Mouse (Mus musculus) spleen, postnatal 4 days (tissue): ENCODE data around the gene Fermt2.

ENCODE experiments used
- DNase-seq, 2 experiments: peaks; one replicate each; pipeline ENCODE4 v3.0.0; 2022; ENCODE audit warnings: low spot score in 2 of 2

Fermt2 gene

GRCm38 (mm10) chr14:45464036-45465035 is 65.6 kb downstream of the Fermt2 start:
- DNase-seq = no peak

GRCm38 (mm10) chr14:45463599-45463998 is 66.3 kb downstream of the Fermt2 start:
- DNase-seq = no peak

GRCm38 (mm10) chr14:45462875-45463475 is 66.9 kb downstream of the Fermt2 start:
- DNase-seq = no peak

DNA sequence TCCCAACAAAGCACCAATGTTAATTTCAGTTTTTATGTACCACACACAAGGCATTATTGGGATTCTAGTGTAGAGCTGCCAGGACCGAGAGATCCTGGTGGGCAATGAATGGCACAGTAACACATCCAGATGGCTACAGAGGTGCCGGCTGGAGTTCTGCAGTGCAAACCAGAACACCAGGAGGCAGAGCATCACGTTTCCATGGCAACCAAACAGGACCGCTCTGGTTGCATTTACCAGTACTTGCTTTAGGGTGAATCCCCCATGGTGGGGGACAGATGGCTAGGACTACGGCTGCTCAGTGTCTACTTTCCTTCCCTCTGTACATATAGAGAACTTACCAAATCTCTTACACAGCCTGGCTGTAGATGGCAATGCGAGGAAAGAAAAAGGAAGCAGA is 67.5 kb downstream of the Fermt2 start:
- no peak for DNase-seq

DNA sequence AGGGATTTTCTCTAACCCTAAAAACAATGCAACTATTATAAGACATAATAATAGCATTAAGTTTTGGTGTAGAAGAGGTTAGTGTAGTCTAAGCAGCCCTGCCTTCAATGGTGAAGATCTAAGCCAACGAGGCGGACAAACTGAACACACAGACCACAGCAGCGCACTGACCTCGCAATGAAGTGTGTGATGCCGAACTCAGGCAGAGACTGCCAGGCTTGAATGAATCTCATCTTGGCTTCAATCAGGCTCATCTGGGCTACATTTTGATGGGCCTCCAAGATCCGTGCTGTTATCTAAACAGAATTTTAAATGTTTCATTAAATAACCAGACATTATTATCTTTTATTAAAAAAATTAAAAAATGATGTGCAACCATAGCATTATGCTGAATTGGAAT is 68.0 kb downstream of the Fermt2 start:
- DNase-seq = no peak

GRCm38 (mm10) chr14:45460491-45460890 is 69.4 kb downstream of the Fermt2 start:
- DNase-seq = no peak

DNA sequence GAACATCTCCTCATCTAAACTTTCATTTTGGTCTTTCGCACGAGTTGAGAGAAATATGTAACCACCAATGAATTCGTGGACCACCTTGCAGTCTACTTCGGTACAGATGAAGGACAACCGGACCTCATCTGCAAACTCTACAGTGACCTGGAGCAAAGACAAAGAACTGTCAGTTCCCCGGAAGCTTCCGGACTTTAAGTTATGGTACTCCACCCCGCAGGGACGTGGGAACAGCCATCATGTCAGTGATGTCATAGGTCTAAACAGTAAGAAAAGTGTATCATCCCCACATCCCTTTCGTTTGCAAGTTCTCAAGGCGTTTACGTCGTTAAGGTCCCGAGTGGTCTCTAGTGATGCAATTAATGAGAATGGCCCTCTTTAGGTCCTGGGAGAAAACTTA is 70.0 kb downstream of the Fermt2 start:
- DNase-seq = no peak

GRCm38 (mm10) chr14:45457003-45457402 is 72.9 kb downstream of the Fermt2 start:
- no peak for DNase-seq

GRCm38 (mm10) chr14:45456502-45456846 is 73.4 kb downstream of the Fermt2 start:
- no peak for DNase-seq

DNA sequence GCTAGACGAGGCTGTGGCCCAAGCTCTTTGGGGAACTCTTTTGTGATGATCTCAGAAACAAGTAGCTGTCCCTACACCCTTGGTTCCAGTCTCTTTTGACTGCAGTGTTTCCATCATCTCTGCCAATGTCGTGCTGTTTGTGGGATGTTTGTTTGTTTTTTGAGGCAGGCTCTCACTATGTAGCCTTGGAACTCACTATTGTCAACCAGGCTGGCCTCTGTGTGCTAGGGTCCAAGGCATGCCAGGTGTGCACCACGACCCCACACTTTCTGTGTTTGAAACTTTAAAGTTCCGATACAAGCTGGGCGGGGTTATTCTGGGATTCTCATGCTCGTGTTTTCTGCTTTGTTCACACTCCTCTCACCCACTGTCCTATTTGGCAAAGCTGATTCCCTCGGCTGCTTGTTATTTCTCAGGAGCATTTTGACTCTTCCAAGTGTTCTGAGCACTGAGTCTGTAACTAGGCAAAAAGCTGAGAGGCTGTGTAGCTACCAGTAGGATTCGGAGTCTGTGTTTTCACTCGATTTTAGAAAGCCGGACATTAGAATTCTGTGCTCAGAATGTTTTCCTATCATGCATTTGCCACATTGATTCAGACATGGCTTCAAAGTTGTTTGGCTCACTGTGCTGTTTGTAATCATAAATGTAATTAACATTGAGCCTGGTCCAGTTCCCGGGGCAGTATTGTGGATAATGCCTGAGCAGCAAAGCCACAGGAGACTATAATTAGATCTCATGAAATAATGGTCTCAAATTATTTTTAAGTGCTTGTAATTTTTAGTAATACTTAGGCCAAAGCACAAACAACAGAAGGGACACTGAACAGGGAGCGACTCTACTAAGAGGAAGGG is 74.0 kb downstream of the Fermt2 start:
- no peak for DNase-seq

GRCm38 (mm10) chr14:45453538-45454233 is 76.2 kb downstream of the Fermt2 start:
- no peak for DNase-seq

GRCm38 (mm10) chr14:45452861-45453512 is 76.9 kb downstream of the Fermt2 start:
- DNase-seq = no peak

GRCm38 (mm10) chr14:45452148-45452547 is 77.8 kb downstream of the Fermt2 start:
- no peak for DNase-seq

- DNase-seq = no peak
These were observed 78.8 kb downstream of the Fermt2 start for GRCm38 (mm10) chr14:45451090-45451489.

DNA sequence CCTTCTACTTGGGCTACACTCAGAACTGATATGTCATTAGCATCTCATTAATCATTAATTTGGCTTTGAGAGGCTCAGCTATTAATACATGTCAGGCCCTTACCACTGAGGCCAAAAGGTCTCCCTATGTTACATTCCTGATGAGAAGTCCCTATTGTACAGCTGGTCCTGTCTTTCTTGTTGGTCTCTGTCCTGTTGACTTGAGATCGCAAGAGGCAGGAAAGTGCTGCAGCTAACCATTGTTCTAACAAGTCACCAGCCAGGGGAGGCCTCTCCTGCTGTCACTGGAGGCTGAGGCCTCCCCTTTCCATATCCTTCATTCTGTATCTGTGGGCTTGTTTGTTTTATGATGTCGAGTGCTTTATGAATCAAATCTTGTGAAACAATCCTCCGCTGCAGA is 83.1 kb downstream of the Fermt2 start:
- no peak for DNase-seq

DNA sequence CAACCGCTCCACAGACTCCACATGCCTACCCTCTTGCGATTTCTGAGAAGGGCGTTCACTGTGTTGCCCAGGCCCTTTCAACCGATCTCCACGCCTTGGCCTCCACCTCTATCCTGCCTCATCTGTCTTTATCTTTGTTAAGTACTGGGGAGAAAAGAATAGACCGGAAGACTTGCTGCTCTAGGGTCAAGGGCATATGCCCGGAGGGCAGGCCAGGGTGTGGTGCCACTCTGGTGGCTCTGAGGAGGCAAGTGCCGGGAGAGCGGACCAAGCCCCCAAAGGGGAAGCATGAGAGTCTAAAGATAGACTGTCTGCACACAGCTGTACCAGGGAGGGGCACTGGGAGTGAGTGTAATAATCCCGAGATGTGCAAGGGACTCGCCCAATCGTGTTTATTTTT is 84.5 kb downstream of the Fermt2 start:
- no peak for DNase-seq

DNA sequence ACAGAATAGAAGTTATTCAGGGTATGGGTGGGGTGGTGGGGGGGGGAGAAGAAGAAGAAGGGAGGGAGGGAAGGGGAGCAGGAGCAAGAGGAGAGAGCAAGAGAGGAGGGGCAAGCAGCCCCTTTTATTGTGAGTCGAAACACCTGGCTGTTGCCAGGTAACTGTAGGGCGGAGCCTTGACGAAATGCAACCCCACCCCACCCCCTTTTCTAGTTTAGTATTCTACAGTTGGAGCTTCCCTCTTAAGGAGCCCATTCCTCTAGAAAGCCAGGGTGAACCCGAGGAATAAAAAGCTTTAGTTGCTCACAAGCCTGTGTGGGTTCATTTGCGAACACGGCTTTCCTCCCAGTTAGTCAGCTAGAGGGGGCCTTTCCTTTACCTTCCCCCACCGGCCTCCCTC is 85.0 kb downstream of the Fermt2 start:
- DNase-seq = no peak

DNA sequence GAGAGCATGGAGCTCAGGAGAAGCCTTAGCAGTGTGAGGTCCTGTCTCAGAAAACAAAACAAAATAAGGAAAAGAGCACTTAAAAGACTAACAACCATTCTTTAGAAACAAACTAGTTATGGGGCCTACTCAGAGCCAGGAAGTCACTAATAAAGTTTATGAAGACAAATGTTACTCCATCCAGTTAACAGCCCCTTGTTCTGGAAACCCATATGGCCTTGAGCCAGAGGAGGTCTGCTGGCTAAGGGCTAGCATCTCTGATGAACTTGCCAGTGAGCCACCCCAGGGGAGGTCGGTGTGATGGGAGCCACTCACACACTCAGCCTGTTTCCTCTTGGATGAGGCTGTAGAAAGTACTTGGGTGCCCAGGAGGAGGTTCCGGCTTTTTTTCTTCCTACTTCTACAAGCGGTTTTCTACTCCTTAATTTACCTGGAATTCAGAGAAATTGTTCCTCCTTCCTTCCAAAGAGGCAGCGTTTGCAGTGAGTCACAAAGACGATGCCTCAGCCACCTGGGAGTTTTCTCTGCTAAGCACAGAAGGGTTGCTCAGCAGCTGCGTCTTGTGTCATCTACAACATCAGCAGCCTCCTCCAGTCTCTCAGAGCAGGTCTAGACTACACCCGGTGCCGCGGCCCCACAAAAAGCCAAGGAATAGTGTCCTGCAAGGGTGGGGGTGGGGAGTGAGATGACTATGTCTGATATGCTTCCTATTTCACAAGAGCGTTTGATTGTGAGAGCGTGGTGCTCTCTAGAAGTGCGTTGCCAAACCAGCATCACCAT is 86.9 kb downstream of the Fermt2 start:
- DNase-seq = no peak

- no peak for DNase-seq
These were observed 88.6 kb downstream of the Fermt2 start for GRCm38 (mm10) chr14:45441291-45441690.

GRCm38 (mm10) chr14:45439387-45439786 is 90.5 kb downstream of the Fermt2 start:
- no peak for DNase-seq
